Mouse (Mus musculus) heart, postnatal 0 days (tissue): ENCODE data around the gene Clec16a. TPM values are rescaled to one million over a fixed set of nuclear protein-coding genes. Genes with fewer than 3 reads are reported as not detected.

Source experiments
- ATAC-seq: fragments of 200-750 bp; cut with Nextera tagmentation; 2 replicates; pipeline ENCODE4 v1.8.0; 2017; ENCODE audit warnings: low read depth, moderate number of reproducible peaks, moderate library complexity; ENCODE audit not compliant: insufficient read depth
- DNase-seq: peaks from one replicate; pipeline ENCODE4 v3.0.0-alpha.2; 2016; ENCODE audit warnings: low spot score
- H3K27ac ChIP-seq: fragments of 300-500 bp; sonication (generic); 2 replicates; pipeline ENCODE4 v1.5.1; 2014; ENCODE audit warnings: low read depth, mild to moderate bottlenecking
- H3K27me3 ChIP-seq: fragments of 300-500 bp; sonication (generic); 2 replicates; pipeline ENCODE4 v1.6.1; 2014; ENCODE audit warnings: low read length, mixed read lengths; ENCODE audit not compliant: control insufficient read depth, insufficient read depth
- H3K36me3 ChIP-seq: fragments of 300-500 bp; sonication (generic); replicated peaks from 2 replicates; pipeline ENCODE4 v1.6.1; 2014; ENCODE audit warnings: low read length, mixed read lengths; ENCODE audit not compliant: control insufficient read depth, insufficient read depth
- H3K4me1 ChIP-seq: fragments of 300-500 bp; sonication (generic); 2 replicates; pipeline ENCODE4 v1.6.1; 2014; ENCODE audit warnings: antibody characterized with exemption; ENCODE audit not compliant: control insufficient read depth, insufficient read depth
- H3K4me2 ChIP-seq: fragments of 300-500 bp; sonication (generic); 2 replicates; pipeline ENCODE4 v1.6.1; 2014; ENCODE audit warnings: low read depth, mild to moderate bottlenecking, low read length, moderate library complexity
- H3K4me3 ChIP-seq: fragments of 300-500 bp; sonication (generic); 2 replicates; pipeline ENCODE4 v1.5.1; 2014; ENCODE audit warnings: low read depth, low read length
- H3K9ac ChIP-seq: fragments of 300-500 bp; sonication (generic); replicated peaks from 2 replicates; pipeline ENCODE4 v1.6.1; 2014; ENCODE audit warnings: low read depth, low read length, mixed read lengths
- H3K9me3 ChIP-seq: fragments of 300-500 bp; sonication (generic); replicated peaks from 2 replicates; pipeline ENCODE4 v1.6.1; 2016; ENCODE audit warnings: low read length; ENCODE audit not compliant: control insufficient read depth
- CTCF ChIP-seq: IDR thresholded peaks from 2 replicates; pipeline ENCODE4 v1.5.1; 2016; ENCODE audit warnings: antibody characterized with exemption, control low read depth, low read depth
- EP300 ChIP-seq: IDR thresholded peaks from 2 replicates; pipeline ENCODE4 v1.6.1; 2016; ENCODE audit warnings: antibody characterized with exemption, low read depth
- WGBS: fragments of 180-500 bp; shearing (Covaris S2); extraction: QIAGEN DNeasy Blood & Tissue Kit; methylation state at CpG from one replicate; pipeline ENCODE4 v1.1.7; 2014; 5-methylcytosine and 5-hydroxymethylcytosine counted together
- polyA plus RNA-seq: library from polyadenylated mRNA; unstranded; fragments of >200 nt; fragmentation: Nextera tagmentation; extraction: Ambion mirVana; gene quantifications from 2 replicates; pipeline ENCODE4 v1.2.1, GENCODE M21; 2015
- total RNA-seq: library from RNA; depleted of rRNA; stranded (reverse); fragments of >200 nt; gene quantifications from 2 replicates; pipeline ENCODE4 v1.2.3, GENCODE M21; 2014; ENCODE audit warnings: low replicate concordance

Gene Clec16a
- total and polyA plus RNA-seq, 2 experiments from 2014 or later: 37.7 to 39.6 TPM

- Histone ChIP-seq H3K4me1 (no peaks in the 10 kb centered on the region), H3K9ac (no peak overlapping the region), H3K9me3 (no peaks in the 10 kb centered on the region), H3K4me2 (no peak overlapping the region), H3K36me3 (no peaks in the 10 kb centered on the region), H3K27ac (no peak overlapping the region), H3K4me3 (no peak overlapping the region), H3K27me3 (no peaks in the 10 kb centered on the region)
- no peak for TF ChIP-seq CTCF
- no peak for TF ChIP-seq EP300
- ATAC-seq (no peak), DNase-seq (no peak)
- 85% methylated on average over 2 of the region's 2 CpGs for WGBS
Measured at GRCm38 (mm10) chr16:10553858-10554257, 8.7 kb downstream of the Clec16a start.

GRCm38 (mm10) chr16:10559991-10560390, 14.9 kb downstream of the Clec16a start:
- Histone ChIP-seq H3K4me1 (peaks cover 13% of the 10 kb centered on the region), H3K27ac (no peak overlapping the region), H3K9ac (no peak overlapping the region), H3K4me3 (no peak overlapping the region), H3K9me3 (no peaks in the 10 kb centered on the region), H3K4me2 (no peak overlapping the region), H3K36me3 (peaks cover 12% of the 10 kb centered on the region; the same call in 1 of the 2 replicates), H3K27me3 (no peaks in the 10 kb centered on the region)
- no peak for TF ChIP-seq EP300
- TF ChIP-seq CTCF: no peak
- no peak; the same call in 1 of the 2 replicates for ATAC-seq
- DNase-seq: peak; percentile 27
- 49% methylated on average over 8 of the region's 8 CpGs for WGBS

GRCm38 (mm10) chr16:10565278-10565885, 20.2 kb downstream of the Clec16a start:
- H3K9me3 ChIP-seq: no peaks in the 10 kb centered on the region
- peaks cover 8% of the 10 kb centered on the region for H3K4me1 ChIP-seq
- WGBS: 18% methylated on average over 4 of the region's 4 CpGs
- TF ChIP-seq CTCF (peak; percentile 92), EP300 (no peak)
- ATAC-seq (peak; percentile 84), DNase-seq (peak; percentile 71)
- no peak overlapping the region for H3K4me2 ChIP-seq
- peaks cover 28% of the 10 kb centered on the region for H3K36me3 ChIP-seq
- no peaks in the 10 kb centered on the region for H3K27me3 ChIP-seq
- H3K4me3 ChIP-seq: no peak overlapping the region
- no peak overlapping the region for H3K27ac ChIP-seq
- no peak overlapping the region for H3K9ac ChIP-seq

GRCm38 (mm10) chr16:10567153-10567552, 22.0 kb downstream of the Clec16a start:
- WGBS: 88% methylated on average over 4 of the region's 4 CpGs
- no peak overlapping the region for H3K9ac ChIP-seq
- no peak overlapping the region for H3K4me3 ChIP-seq
- no peak for TF ChIP-seq EP300
- TF ChIP-seq CTCF: no peak
- ATAC-seq: no peak
- H3K27me3 ChIP-seq: no peaks in the 10 kb centered on the region
- H3K27ac ChIP-seq: no peak overlapping the region
- no peak overlapping the region for H3K4me2 ChIP-seq
- no peaks in the 10 kb centered on the region for H3K9me3 ChIP-seq
- no peak for DNase-seq
- peaks cover 36% of the 10 kb centered on the region for H3K36me3 ChIP-seq
- no peaks in the 10 kb centered on the region for H3K4me1 ChIP-seq

GRCm38 (mm10) chr16:10569809-10570395, 24.8 kb downstream of the Clec16a start:
- DNase-seq (no peak), ATAC-seq (no peak)
- H3K4me3 ChIP-seq: no peak overlapping the region
- TF ChIP-seq EP300: no peak
- TF ChIP-seq CTCF: no peak
- H3K9me3 ChIP-seq: no peaks in the 10 kb centered on the region
- no peaks in the 10 kb centered on the region for H3K4me1 ChIP-seq
- 58% methylated on average over 5 of the region's 5 CpGs for WGBS
- no peak overlapping the region for H3K9ac ChIP-seq
- no peaks in the 10 kb centered on the region for H3K27me3 ChIP-seq
- no peak overlapping the region for H3K27ac ChIP-seq
- H3K36me3 ChIP-seq: peaks cover 45% of the 10 kb centered on the region
- H3K4me2 ChIP-seq: no peak overlapping the region
